Mouse (Mus musculus) thymus, postnatal 4 days (tissue): Measurements from ENCODE around the gene 1700003H04Rik.

Experiments used
- DNase-seq: peaks from one replicate; pipeline ENCODE4 v3.0.0; 2021

Gene 1700003H04Rik

DNA sequence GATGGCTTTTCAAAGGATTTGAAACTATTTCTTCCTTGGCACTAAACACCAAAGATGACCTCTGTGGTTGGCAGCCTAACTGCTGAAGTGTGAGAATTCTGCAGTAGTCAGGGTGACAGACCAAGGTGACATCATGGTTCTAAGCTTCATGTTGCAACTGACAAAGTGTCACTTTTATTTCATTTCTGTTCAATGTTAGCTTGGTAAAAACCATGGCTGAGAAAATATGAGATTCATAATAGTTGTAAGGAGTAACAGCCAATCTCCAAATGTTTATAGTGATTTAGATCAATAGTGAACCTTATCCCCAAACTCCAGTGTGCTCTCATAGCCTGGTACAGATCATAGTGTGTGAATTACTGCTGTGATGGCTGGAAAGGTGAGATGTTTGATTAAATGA is at the start of gene 1700003H04Rik:
Gene 1700003H04Rik, minus strand, starts transcription at position 101 of the 400 bp plus-strand sequence.
- no peak for DNase-seq

DNA sequence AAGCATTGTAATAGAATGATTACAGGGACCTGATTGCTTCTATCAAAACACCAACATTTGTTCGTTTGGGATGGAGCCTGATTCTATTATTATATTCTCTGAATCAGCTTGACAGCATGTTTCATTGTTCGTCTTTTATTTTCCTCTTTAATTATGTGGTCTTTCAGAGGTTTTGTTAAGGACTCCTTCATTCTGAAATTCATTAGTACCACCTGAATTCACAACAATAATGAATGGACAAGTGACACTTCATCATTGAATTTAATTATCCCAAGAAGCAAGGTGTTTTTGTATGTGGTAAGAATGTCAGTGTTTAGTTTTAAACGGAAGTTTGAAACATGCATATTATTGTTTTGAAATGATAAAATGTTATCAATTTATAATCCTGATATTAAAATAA is 42.1 kb upstream of the 1700003H04Rik start:
- no peak for DNase-seq

DNA sequence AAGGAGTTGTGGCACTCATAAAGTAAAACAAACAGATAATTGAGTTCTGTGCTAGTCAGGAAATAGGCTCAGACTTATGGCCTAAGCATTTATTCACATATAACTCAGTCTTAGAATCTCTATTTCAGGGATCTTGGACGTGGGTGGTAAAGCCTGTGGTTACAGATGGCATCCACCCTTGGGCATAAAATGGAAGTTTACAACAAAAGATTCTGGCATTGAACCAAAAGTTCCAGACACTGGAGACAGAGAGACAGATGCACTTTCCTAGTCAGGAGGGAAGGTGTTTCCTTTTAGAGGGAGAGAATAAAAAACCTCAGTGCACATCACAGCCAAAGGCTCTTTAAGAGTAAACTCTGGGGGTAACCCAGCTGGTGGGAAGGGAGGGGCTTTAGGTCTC is 32.4 kb upstream of the 1700003H04Rik start:
- DNase-seq = no peak

DNA sequence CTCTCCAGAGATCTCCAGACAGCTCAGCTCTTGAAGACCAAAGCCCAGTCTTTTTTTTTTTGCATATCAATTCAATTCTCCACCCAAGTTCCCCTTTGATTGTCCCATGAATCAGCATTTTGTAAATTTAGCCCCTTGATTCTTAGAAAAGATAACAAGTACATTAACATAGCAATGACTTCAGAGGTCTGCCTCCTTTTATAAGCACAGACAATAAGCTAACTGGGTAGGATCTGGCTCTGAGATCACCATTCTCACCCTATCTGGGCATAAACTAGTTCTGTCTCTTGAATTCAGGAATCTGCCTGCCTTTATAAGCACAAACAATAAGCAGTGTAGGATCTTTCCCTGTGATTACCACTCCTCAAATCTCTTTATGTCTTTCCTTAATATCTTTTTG is 29.1 kb upstream of the 1700003H04Rik start:
- no peak for DNase-seq

DNA sequence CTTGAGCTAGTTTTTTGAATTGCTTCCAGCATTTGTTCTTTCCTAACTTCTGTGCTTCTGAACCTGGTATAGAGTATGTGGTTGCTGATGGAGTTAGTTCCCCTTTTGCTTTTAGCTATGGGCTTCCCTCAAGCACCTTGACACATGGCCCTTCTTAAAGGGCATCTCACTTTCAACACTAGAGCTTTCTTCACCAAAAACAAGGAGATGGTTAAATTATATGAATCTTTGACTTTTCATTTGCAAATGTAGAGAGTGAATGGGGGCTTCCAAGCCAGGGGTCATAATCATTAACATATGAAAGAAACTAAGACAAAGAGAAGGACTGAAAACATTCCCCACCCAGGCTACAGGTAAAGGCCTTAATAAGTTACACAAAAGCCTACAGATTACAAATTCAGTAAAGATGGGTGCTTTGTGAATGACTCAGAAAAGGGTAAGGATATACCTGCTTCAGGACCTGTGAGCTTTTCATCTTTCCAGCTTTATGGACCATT is 25.2 kb upstream of the 1700003H04Rik start:
- no peak for DNase-seq

DNA sequence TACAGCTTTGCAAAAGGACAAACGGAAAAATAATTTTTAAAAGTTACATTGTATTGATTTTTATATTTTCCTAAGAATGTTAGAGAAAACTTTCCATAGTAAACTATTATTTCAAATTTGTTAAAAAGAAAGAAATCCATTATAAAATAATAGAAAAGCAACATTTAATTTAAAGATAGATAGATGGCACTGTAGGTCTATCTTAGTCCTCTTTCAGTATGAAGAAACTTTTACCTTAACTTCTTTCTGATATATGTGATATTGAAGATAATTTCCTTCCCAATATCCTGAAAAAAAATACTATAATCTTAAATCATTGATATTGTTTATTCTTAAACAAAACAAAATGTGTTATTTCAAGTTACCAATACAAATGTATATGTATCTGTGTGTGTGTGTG is 24.6 kb upstream of the 1700003H04Rik start:
- no peak for DNase-seq

DNA sequence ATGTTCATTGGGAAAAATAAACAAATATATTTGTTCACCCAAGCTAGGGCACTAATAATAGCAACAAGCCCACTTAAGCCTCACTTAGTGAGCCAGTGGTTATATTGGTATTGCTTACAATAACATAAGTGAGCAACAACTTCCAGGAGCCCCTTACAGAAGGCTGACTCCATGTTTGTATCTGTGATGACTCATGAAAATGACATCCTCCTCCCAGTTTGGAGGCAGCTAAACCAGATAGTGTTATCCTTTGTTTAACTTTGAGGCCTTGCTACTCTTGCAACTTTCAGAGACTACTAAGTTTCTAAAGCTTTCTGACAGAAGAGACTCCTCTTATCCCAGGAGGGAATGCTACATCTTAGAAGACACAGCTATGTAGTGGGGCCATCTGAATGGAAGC is 16.9 kb upstream of the 1700003H04Rik start:
- no peak for DNase-seq

DNA sequence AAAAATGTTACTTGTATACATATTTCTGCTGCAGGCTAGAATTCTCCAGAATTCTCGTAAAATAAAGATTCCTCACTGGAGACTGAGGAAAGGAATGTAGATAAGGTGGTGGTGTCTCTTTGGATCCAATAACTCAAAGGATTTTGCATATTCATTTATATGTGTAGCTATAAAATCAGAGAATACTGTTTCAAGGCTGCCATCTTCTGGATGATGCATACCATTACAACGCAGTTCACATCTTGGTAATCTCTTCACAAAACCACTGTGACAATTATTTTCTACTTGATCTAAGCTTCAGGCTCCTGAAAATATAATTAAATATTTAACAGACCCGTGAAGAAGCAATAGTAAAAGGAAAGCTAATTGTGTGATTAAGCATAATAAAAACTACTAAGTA is 6.6 kb upstream of the 1700003H04Rik start:
- no peak for DNase-seq

DNA sequence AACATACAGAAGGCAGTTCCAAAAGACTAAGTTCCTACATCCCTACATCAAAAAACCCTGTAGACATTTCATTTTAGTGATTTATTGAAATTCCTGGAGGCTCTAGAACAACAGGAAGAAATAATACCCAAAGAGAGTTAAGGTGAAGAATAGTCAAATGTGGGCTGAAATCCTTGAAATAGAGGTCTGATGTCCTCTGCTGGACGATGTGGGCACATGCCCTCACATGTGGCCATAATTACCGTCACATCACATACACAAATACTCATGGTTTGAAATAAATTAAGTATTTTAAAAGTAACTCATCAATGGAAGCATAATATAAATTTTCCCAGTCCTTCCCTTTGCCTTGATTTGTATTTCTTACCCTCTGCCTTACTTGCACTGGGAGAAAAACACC is 4.9 kb upstream of the 1700003H04Rik start:
- no peak for DNase-seq

DNA sequence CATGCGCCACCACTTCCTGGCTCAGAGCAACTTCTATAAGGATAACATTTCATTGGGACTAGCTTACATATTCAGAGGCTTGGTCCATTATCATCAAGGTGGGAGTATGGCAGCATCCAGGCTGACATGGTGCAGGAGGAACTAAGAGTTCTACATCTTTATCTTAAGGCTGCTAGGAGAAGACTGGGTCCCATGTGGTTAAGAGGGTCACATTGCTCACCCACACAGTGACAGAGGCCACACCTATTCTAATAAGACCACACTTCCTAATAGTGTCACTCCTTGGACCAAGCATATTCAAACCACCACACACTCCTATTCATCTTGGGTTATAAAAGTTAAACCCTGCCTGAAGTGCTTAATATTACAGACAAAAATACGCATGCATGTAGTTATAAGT is 23.6 kb downstream of the 1700003H04Rik start:
- DNase-seq = no peak

DNA sequence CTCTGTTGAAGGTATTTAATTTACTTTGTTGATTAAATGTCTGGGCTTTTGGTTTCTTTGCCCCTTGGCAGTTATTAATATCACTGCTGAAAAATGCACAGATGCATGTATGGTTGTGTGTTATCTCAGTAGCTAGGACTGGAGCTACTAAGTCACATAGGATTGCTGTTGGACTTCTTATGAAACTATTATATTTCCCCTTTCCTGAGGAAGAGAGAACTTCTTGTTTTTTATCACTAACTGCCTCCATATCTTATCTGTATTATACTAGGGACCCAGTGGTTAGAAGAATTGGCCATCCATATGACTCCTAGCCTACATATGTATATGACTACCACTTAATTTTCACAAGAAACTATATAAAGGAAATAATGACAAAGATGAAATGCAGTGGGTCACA is 24.9 kb downstream of the 1700003H04Rik start:
- no peak for DNase-seq

DNA sequence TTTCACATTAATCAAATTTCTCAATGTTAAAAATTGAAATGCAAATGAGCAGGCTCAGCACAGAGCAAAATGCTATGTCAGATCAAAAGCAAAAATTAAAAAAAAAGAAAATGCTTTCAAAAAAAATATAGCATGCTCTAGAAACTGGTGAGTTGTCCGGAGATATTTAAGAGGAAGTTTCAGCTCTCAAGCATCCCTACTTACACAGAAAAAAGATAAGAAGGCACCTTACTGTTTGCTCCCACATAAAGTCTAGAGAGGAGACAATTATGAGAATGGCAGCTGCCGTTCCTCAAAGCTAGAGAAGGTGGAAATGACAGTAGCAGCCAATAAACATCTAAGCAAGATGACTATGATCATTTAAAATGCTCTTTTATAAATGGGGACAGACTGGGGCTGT is 25.8 kb downstream of the 1700003H04Rik start:
- DNase-seq = no peak

DNA sequence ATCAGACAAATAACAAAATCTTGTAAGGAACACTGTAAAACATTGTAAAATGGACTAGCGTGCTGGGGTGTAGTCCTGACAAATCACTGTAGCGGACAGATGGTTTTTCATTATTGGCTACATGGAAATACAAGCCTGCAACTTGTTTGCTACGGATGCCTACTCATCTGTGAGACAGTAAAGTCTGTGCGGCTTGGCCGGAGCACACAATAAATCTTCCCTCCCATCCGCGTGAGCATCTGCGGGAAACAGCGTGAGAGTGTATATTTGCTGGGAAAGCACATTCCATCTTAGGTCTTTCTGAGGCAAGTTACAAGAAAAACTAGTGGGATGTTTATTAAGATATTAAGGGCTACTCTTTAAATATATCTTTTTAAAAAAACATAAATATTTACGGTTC is 32.0 kb downstream of the 1700003H04Rik start:
- no peak for DNase-seq

DNA sequence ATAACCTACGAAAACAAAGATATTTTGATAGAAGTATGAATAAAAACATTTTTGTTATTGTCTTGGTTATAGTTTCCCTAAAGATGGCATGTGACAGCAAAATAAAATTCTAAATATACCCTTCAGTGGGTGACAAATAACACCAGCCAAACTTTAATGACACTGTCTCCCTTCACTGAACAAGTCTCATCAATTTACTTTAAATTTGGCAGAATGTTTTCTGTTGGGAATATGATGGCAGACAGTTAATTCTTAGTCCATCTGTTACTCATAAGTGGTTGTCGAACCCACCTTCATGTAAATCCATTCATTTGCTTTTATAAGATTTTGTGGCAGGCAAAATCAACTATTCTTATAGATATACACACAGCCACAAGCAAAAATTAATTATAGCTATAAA is 42.6 kb downstream of the 1700003H04Rik start:
- no peak for DNase-seq

DNA sequence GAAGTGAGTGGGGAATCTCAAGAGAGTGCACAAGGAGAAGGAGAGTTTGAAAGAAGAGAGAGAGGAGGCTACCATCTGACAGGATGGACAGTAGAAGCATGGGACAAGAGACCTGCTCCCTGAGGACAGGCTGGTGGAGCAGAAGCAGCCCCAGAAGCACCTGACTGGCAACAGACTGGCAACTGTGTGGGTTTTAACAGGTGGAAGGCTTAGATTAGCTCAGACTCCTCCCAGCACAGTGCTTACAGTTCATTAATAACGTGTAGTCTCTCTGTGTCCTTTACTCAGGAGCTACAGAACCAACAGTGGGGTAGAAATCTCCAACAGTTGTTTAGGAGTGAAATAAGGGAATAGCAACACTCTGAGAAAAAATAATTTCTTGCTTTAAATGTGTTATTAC is 44.3 kb downstream of the 1700003H04Rik start:
- DNase-seq = no peak

DNA sequence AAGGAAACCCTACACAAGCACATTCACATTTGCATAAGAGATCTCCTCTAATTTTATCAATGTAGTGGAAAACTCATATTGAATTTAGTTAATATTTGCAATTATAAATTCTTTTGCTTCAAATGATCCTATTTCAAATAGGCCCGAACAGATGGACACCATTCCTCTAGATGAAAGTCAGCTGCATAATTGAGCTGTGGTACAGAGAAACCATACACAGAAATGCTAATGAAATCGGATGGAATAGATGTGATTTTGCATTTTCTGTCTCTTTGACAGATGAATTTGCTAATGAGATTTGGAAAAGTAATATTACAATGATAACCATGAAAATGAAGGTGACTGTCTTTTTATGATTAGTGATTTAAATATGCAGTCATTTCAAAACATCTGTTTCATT is 62.1 kb downstream of the 1700003H04Rik start:
- no peak for DNase-seq
